Mouse (Mus musculus): ENCODE data around the gene Hectd4.

Gene Hectd4

GRCm38 (mm10) chr5:121398146-121398964 is 178.3 kb downstream of the Hectd4 start:
- DNase-seq, result no peak

- DNase-seq, result no peak
These were observed 179.0 kb downstream of the Hectd4 start for GRCm38 (mm10) chr5:121398965-121399462.

GRCm38 (mm10) chr5:121399540-121399939 is 179.5 kb downstream of the Hectd4 start:
- no peak for DNase-seq

- DNase-seq, result no peak
These were observed 180.0 kb downstream of the Hectd4 start for GRCm38 (mm10) chr5:121400064-121400463.

- DNase-seq, result no peak
These were observed 180.8 kb downstream of the Hectd4 start for GRCm38 (mm10) chr5:121400849-121401248.

GRCm38 (mm10) chr5:121407856-121408255 is 187.8 kb downstream of the Hectd4 start:
- no peak for DNase-seq

GRCm38 (mm10) chr5:121410975-121411374 is 191.0 kb downstream of the Hectd4 start:
- DNase-seq, result no peak

All from cerebellum, adult 9-10 months (tissue).